In genomic region chrX:104461755-104462154, GRCm38 (mm10) we compare ENCODE assay signal across 11 mouse cellular contexts. TPM values are rescaled to one million over a fixed set of nuclear protein-coding genes. Genes with fewer than 3 reads are reported as not detected.
A peak's percentile ranks its signal among the peaks of the same experiment; 100 is the strongest.
DNase-seq lines count a peak whose midpoint lies in the region; ATAC-seq and TF ChIP-seq lines count a peak whose summit lies in the region.
"Had no signal": no experiment of that assay in that cellular context is flagged by ENCODE, and none has a peak within 500 bp of the region (broad histone marks: within the 10 kb centered on the region; RNA-seq: fewer than 3 reads in every experiment).

No protein-coding gene starts in this region.

- H3K4me2 ChIP-seq in heart, embryonic 11.5 days, result no peak overlapping the region
- no peak overlapping the region for H3K4me2 ChIP-seq in lung, embryonic 14.5 days
- H3K4me2 ChIP-seq: lung, embryonic 15.5 days had no signal

- no peaks in the 10 kb centered on the region for H3K4me1 ChIP-seq in heart, embryonic 11.5 days (ENCODE audit: control insufficient read depth, insufficient read depth, low read length)
- no peaks in the 10 kb centered on the region for H3K4me1 ChIP-seq in lung, embryonic 14.5 days (ENCODE audit: insufficient read depth)
- H3K4me1 ChIP-seq: lung, embryonic 15.5 days had no signal

- H3K36me3 ChIP-seq in heart, embryonic 11.5 days (ENCODE audit: control insufficient read depth, insufficient read depth, low read length), result no peaks in the 10 kb centered on the region
- no peaks in the 10 kb centered on the region for H3K36me3 ChIP-seq in lung, embryonic 14.5 days (ENCODE audit: insufficient read depth)
- H3K36me3 ChIP-seq: lung, embryonic 15.5 days had no signal

- H3K4me3 ChIP-seq in heart, embryonic 11.5 days (ENCODE audit: low read depth, low read length), result no peak overlapping the region
- H3K4me3 ChIP-seq in lung, embryonic 14.5 days (ENCODE audit: low read depth, low read length), result no peak overlapping the region
- H3K4me3 ChIP-seq: lung, embryonic 15.5 days had no signal

- H3K27ac ChIP-seq in heart, embryonic 11.5 days (ENCODE audit: low read depth, low read length), result no peak overlapping the region
- H3K27ac ChIP-seq in lung, embryonic 14.5 days (ENCODE audit: low read depth), result no peak overlapping the region
- H3K27ac ChIP-seq: lung, embryonic 15.5 days had no signal

- no peak for ATAC-seq in heart, embryonic 11.5 days (replicated peaks; ENCODE audit: insufficient number of reproducible peaks, low FRiP score, low TSS enrichment)
- ATAC-seq in lung, embryonic 14.5 days (ENCODE audit: insufficient read depth), result no peak
- no peak for ATAC-seq in megakaryocyte progenitor cell, adult 5-6 weeks (replicated peaks; ENCODE audit: poor library complexity)
- ATAC-seq: hindbrain, embryonic 16.5 days had no signal

- no peaks in the 10 kb centered on the region for H3K27me3 ChIP-seq in heart, embryonic 11.5 days (ENCODE audit: control insufficient read depth, insufficient read depth, low read length)
- H3K27me3 ChIP-seq in lung, embryonic 14.5 days (ENCODE audit: insufficient read depth, low read length), result no peaks in the 10 kb centered on the region
- H3K27me3 ChIP-seq: lung, embryonic 15.5 days had no signal

- H3K9me3 ChIP-seq in heart, embryonic 11.5 days (replicated peaks; ENCODE audit: control insufficient read depth, low read length), result no peaks in the 10 kb centered on the region
- H3K9me3 ChIP-seq in lung, embryonic 14.5 days (ENCODE audit: low read depth, low read length), result no peaks in the 10 kb centered on the region
- H3K9me3 ChIP-seq: lung, embryonic 15.5 days had no signal

- TF ChIP-seq CTCF in lung, embryonic 14.5 days (IDR thresholded peaks at IDR 0.05; ENCODE audit: low read depth), result no peak

- H3K9ac ChIP-seq in heart, embryonic 11.5 days (ENCODE audit: low read depth, low read length), result no peak overlapping the region
- no peak overlapping the region for H3K9ac ChIP-seq in lung, embryonic 14.5 days
- H3K9ac ChIP-seq: lung, embryonic 15.5 days had no signal

- whole genome bisulfite sequencing in heart, embryonic 11.5 days (ENCODE audit: insufficient replicate concordance), result 40% methylated on average over 2 of the region's 2 CpGs
- 24% methylated on average over 2 of the region's 2 CpGs for WGBS in lung, embryonic 14.5 days

- peak; percentile 94 for DNase-seq in heart, adult 11 months
- peak; percentile 28 for DNase-seq in 416B (ENCODE audit: low read depth)
- peak; percentile 29 for DNase-seq in adrenal gland, postnatal 10 days
- DNase-seq in lung, embryonic 14.5 days, result peak; percentile 34
- DNase-seq in cerebellum, postnatal 10 days, result no peak
- DNase-seq in spleen, postnatal 4 days (ENCODE audit: low spot score in 2 of 2), result no peak
- DNase-seq: cerebellum, postnatal 25 days had no signal

RNA-seq across cellular contexts. Expression of gene Uprt, which starts 20.9 kb away (rescaled TPM):
- 1.8 and 1.9 TPM in 2 replicates for polyA plus RNA-seq in heart, embryonic 11.5 days (2014; fragmentation: Nextera tagmentation; extraction: Ambion mirVana)
- total RNA-seq in adrenal gland, postnatal 10 days (2021), result 10 to 100 TPM in 1 of 2 experiments, 1 to 10 TPM in 1; 9.5 to 13.1 TPM
- 2.9 and 3.1 TPM in 2 replicates for polyA plus RNA-seq in lung, embryonic 14.5 days (2014; fragmentation: Nextera tagmentation; extraction: Ambion mirVana)
- 29.2 and 36.5 TPM in 2 replicates for total RNA-seq in megakaryocyte progenitor cell, adult 5-6 weeks (2015)
- total RNA-seq in megakaryocyte progenitor cell, adult 5-6 weeks (2017), result 3.7 and 9.2 TPM in 2 replicates

RNA-seq across cellular contexts. Expression of gene Abcb7, which starts 48.1 kb away (rescaled TPM):
- polyA plus RNA-seq in heart, embryonic 11.5 days (2014; fragmentation: Nextera tagmentation; extraction: Ambion mirVana), result 14.3 and 15.7 TPM in 2 replicates
- total RNA-seq in adrenal gland, postnatal 10 days (2021), result 10 to 100 TPM; 24.4 to 24.6 TPM
- 15.4 and 15.9 TPM in 2 replicates for polyA plus RNA-seq in lung, embryonic 14.5 days (2014; fragmentation: Nextera tagmentation; extraction: Ambion mirVana)
- total RNA-seq in megakaryocyte progenitor cell, adult 5-6 weeks (2015), result 55.0 and 56.3 TPM in 2 replicates
- 61.6 and 66.9 TPM in 2 replicates for total RNA-seq in megakaryocyte progenitor cell, adult 5-6 weeks (2017)

Comparison
In these comparisons a context has a peak if more than half of its experiments do, and no peak if none do; other contexts are left out.
1. DNase-seq: peak in heart, adult 11 months (single experiment), 416B (single experiment), adrenal gland, postnatal 10 days (single experiment) and lung, embryonic 14.5 days (single experiment); none in cerebellum, postnatal 10 days (0 of 2) and spleen, postnatal 4 days (0 of 2).